Mouse (Mus musculus): Measurements from ENCODE around the gene Aspn.

DNA sequence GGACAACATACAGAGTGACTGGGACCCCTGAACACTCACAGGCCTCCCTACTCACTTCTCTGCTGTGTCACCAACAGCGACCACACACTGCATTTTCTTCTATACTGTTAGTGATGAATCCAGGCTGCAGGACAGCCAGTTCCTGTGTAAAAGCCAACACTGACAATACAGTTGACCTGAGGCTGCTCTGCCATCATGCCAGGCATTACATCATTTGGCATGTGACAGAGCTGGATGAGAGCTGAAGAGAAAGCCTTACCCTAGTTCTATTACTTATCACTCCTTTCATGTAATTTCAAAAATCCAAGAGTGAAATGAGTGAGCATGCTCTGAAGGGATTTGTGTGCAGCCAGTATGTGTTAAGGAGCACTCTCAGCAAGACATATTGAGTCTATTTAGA, 12.0 kb downstream of the Aspn start:
- TF ChIP-seq EP300 (IDR thresholded peaks at IDR 0.05; ENCODE audit: insufficient read depth, low read depth, low read length) (no peak), CTCF (IDR thresholded peaks at IDR 0.05; ENCODE audit: low read depth, low read length) (no peak)
